Mouse (Mus musculus) heart, adult 2 months (tissue): ENCODE measurements around the gene Xrcc5.

Experiments
- CTCF ChIP-seq: fragments of 200-600 bp; IDR thresholded peaks from 2 replicates; pipeline ENCODE4 v1.8.1; 2022; ENCODE audit warnings: antibody characterized with exemption, mild to moderate bottlenecking, moderate library complexity
- EP300 ChIP-seq: fragments of 200-500 bp; IDR thresholded peaks from 2 replicates; pipeline ENCODE4 v1.6.1; 2011; ENCODE audit warnings: low read depth, low read length, control low read depth; ENCODE audit not compliant: insufficient read depth
- POLR2A ChIP-seq: fragments of 200-500 bp; IDR thresholded peaks from 2 replicates; pipeline ENCODE4 v1.6.1; 2011; ENCODE audit warnings: mild to moderate bottlenecking, low read depth, low read length, control low read depth; ENCODE audit not compliant: insufficient read depth

DNA sequence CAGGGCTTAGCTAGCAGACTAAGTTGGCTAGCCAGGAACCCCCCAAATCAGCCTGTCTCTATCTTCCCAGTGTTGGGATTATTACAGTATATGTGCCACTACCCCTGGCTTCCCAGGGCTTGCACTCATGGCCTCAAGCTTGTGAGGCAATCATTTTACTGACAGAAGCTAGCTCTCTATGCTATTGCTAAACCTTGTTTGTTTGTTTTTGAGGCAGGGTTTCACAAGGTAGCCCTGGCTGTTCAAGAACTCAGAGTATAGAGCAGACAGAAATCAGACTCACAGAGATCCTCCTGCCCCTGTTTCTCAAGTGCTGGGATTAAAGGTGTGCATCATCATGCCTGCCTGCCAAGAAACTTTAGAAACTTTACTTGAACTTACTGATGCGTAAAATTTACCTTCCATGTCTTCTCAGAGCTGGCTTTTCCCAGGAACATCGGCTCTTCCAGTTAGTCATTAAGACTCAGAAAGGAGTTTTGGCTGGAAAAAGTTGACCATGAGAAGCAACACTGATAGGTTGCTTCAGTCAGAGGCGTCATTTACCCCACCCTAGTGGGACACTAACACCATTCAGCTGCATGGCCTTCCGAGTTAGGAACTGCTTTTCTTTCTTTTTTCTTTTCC is 18.6 kb upstream of the Xrcc5 start:
- TF ChIP-seq CTCF (no peak), EP300 (no peak), POLR2A (no peak)
